Mouse (Mus musculus) ovary, postnatal 36 days (tissue): ENCODE results near the gene Cd86.

Experiments
- DNase-seq: peaks from one replicate; pipeline ENCODE4 v3.0.0; 2022; ENCODE audit warnings: low spot score, mixed read lengths

The Cd86 gene

GRCm38 (mm10) chr16:36665782-36666181 is at the start of gene Cd86:
TSS of gene Cd86 (minus strand) at chr16:36666081.
- no peak for DNase-seq

- DNase-seq: no peak
Measured at GRCm38 (mm10) chr16:36711760-36712159, 45.9 kb upstream of the Cd86 start.

GRCm38 (mm10) chr16:36710794-36711193 is 44.9 kb upstream of the Cd86 start:
- DNase-seq: no peak

- DNase-seq: no peak
Measured at GRCm38 (mm10) chr16:36709405-36709804, 43.5 kb upstream of the Cd86 start.

- no peak for DNase-seq
Measured at GRCm38 (mm10) chr16:36708751-36709150, 42.9 kb upstream of the Cd86 start.

- DNase-seq: no peak
Measured at GRCm38 (mm10) chr16:36707702-36708423, 42.0 kb upstream of the Cd86 start.

GRCm38 (mm10) chr16:36700484-36700883 is 34.6 kb upstream of the Cd86 start:
- no peak for DNase-seq

- DNase-seq: no peak
Measured at GRCm38 (mm10) chr16:36697331-36697730, 31.4 kb upstream of the Cd86 start.

GRCm38 (mm10) chr16:36694798-36695290 is 29.0 kb upstream of the Cd86 start:
- no peak for DNase-seq

- peak; percentile 21 for DNase-seq
Measured at GRCm38 (mm10) chr16:36693818-36694413, 28.0 kb upstream of the Cd86 start, which contains the start of gene Ildr1. TSS of gene Ildr1 (plus strand) at chr16:36693978.

GRCm38 (mm10) chr16:36691484-36691883 is 25.6 kb upstream of the Cd86 start:
- DNase-seq: no peak

- no peak for DNase-seq
Measured at GRCm38 (mm10) chr16:36688076-36688475, 22.2 kb upstream of the Cd86 start.

- no peak for DNase-seq
Measured at GRCm38 (mm10) chr16:36684325-36684918, 18.5 kb upstream of the Cd86 start.

GRCm38 (mm10) chr16:36681829-36682228 is 15.9 kb upstream of the Cd86 start:
- DNase-seq: no peak

- DNase-seq: no peak
Measured at GRCm38 (mm10) chr16:36675902-36676301, 10.0 kb upstream of the Cd86 start.

GRCm38 (mm10) chr16:36675304-36675703 is 9.4 kb upstream of the Cd86 start:
- no peak for DNase-seq

GRCm38 (mm10) chr16:36674457-36675204 is 8.8 kb upstream of the Cd86 start:
- no peak for DNase-seq

GRCm38 (mm10) chr16:36673196-36673595 is 7.3 kb upstream of the Cd86 start:
- DNase-seq: no peak

GRCm38 (mm10) chr16:36670590-36670989 is 4.7 kb upstream of the Cd86 start:
- DNase-seq: no peak

- DNase-seq: no peak
Measured at GRCm38 (mm10) chr16:36666448-36667017, 652 bp upstream of the Cd86 start.

GRCm38 (mm10) chr16:36663484-36663883 is 2.4 kb downstream of the Cd86 start:
- no peak for DNase-seq

- no peak for DNase-seq
Measured at GRCm38 (mm10) chr16:36661330-36661729, 4.6 kb downstream of the Cd86 start.
